Comparison of ENCODE assay signal across 13 mouse cellular contexts in the genomic region with DNA sequence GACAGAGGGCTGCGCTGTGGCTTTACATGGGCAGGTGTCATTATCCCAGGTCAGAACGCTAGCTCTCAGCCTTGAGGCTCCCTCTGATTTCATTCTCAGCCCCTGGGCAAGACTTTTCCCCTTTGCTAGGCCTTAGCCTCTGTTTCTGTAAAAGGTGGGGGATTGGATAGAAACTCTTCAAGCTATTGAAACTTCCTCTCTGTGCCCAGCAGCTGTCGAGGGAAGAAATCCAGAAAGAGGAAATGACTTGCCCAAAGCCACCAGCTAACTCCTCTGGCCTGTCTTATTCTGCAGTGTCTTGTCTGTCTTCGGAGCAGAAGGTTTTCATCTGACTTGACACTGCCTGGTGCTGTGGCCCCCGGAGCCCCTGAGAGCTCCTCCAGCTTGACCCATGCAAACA. TPM values are rescaled to one million over a fixed set of nuclear protein-coding genes. Genes with fewer than 3 reads are reported as not detected.
A peak's percentile ranks its signal among the peaks of the same experiment; 100 is the strongest.
DNase-seq lines count a peak whose midpoint lies in the region; ATAC-seq lines count a peak whose summit lies in the region.
"Had no signal": no experiment of that assay in that cellular context is flagged by ENCODE, and none has a peak within 500 bp of the region (broad histone marks: within the 10 kb centered on the region; RNA-seq: fewer than 3 reads in every experiment).

No protein-coding gene starts in this region.

- no peak for DNase-seq in hindbrain, embryonic 10.5 days (ENCODE audit: low spot score)
- peak; percentile 20 for DNase-seq in thymus, postnatal 25 days
- DNase-seq in thymus, adult 18-20 months = no peak
- no peak for DNase-seq in liver, embryonic 13.5 days
- DNase-seq in spleen, postnatal 36 days (ENCODE audit: low spot score in 2 of 2) = peak; percentile 42 to 53
- no peak for DNase-seq in left cerebral cortex, adult 9 months (ENCODE audit: low spot score in 2 of 2)
- no peak for DNase-seq in left cerebral cortex, postnatal 14 days (ENCODE audit: low spot score in 2 of 2)
- DNase-seq: adrenal gland, adult 2 months; cerebellum, postnatal 36 days; kidney, adult 2 months; right cerebral cortex, postnatal 14 days had no signal

- H3K4me1 ChIP-seq in hindbrain, embryonic 10.5 days (replicated peaks) = peaks cover 42% of the 10 kb centered on the region
- peaks cover 14% of the 10 kb centered on the region for H3K4me1 ChIP-seq in hindbrain, embryonic 12.5 days
- peaks cover 47% of the 10 kb centered on the region for H3K4me1 ChIP-seq in liver, embryonic 13.5 days (replicated peaks)

- H3K27me3 ChIP-seq in hindbrain, embryonic 10.5 days (ENCODE audit: insufficient read depth, poor library complexity, severe bottlenecking) = peaks cover 21% of the 10 kb centered on the region
- peaks cover 9% of the 10 kb centered on the region; the same call in 1 of the 2 replicates for H3K27me3 ChIP-seq in hindbrain, embryonic 12.5 days
- peaks cover 21% of the 10 kb centered on the region for H3K27me3 ChIP-seq in liver, embryonic 13.5 days

- no peaks in the 10 kb centered on the region for H3K36me3 ChIP-seq in hindbrain, embryonic 10.5 days
- H3K36me3 ChIP-seq in hindbrain, embryonic 12.5 days = no peaks in the 10 kb centered on the region
- no peaks in the 10 kb centered on the region for H3K36me3 ChIP-seq in liver, embryonic 13.5 days

- intact Hi-C loops in left cerebral cortex, postnatal 14 days (cut with DNase I) = no loop called here

- 76% methylated on average over 5 of the region's 5 CpGs for WGBS in hindbrain, embryonic 10.5 days
- 84% methylated on average over 5 of the region's 5 CpGs for WGBS in hindbrain, embryonic 12.5 days
- WGBS in liver, embryonic 13.5 days (ENCODE audit: insufficient replicate concordance) = 29% methylated on average over 5 of the region's 5 CpGs

- peak overlapping the region; percentile 84 for H3K27ac ChIP-seq in hindbrain, embryonic 10.5 days
- no peak overlapping the region for H3K27ac ChIP-seq in hindbrain, embryonic 12.5 days
- no peak overlapping the region for H3K27ac ChIP-seq in liver, embryonic 13.5 days

- H3K4me3 ChIP-seq in hindbrain, embryonic 10.5 days = no peak overlapping the region; the same call in 1 of the 2 replicates
- H3K4me3 ChIP-seq in hindbrain, embryonic 12.5 days = no peak overlapping the region
- peak overlapping the region; percentile 66; the same call in 1 of the 2 replicates for H3K4me3 ChIP-seq in liver, embryonic 13.5 days (replicated peaks)

- no peak overlapping the region for H3K4me2 ChIP-seq in hindbrain, embryonic 12.5 days (replicated peaks)
- H3K4me2 ChIP-seq in liver, embryonic 13.5 days = peak overlapping the region; percentile 82; the same call in 1 of the 2 replicates

- H3K9me3 ChIP-seq in hindbrain, embryonic 10.5 days = no peaks in the 10 kb centered on the region
- no peaks in the 10 kb centered on the region for H3K9me3 ChIP-seq in hindbrain, embryonic 12.5 days (replicated peaks)
- H3K9me3 ChIP-seq in liver, embryonic 13.5 days (replicated peaks) = no peaks in the 10 kb centered on the region

- no peak for ATAC-seq in hindbrain, embryonic 12.5 days (ENCODE audit: low FRiP score)
- ATAC-seq in liver, embryonic 13.5 days (ENCODE audit: low read depth) = no peak

- no peak overlapping the region for H3K9ac ChIP-seq in hindbrain, embryonic 12.5 days
- H3K9ac ChIP-seq in liver, embryonic 13.5 days = no peak overlapping the region

RNA-seq across cellular contexts. Expression of a gene that starts 1.0 kb away (rescaled TPM):
- 4.4 TPM in 2 replicates for polyA plus RNA-seq in hindbrain, embryonic 10.5 days (2016; fragmentation: Nextera tagmentation; extraction: Ambion mirVana)
- 2.1 and 3.8 TPM in 2 replicates for polyA plus RNA-seq in hindbrain, embryonic 12.5 days (2016; fragmentation: Nextera tagmentation; extraction: Ambion mirVana)
- 2.0 and 2.4 TPM in 2 replicates for polyA plus RNA-seq in liver, embryonic 13.5 days (2015; fragmentation: Nextera tagmentation; extraction: Ambion mirVana)
- total RNA-seq in left cerebral cortex, postnatal 14 days (2021) = not detected
- total RNA-seq: left cerebral cortex, postnatal 25 days had no signal
- polyA plus RNA-seq: adrenal gland, adult 2 months had no signal

RNA-seq across cellular contexts. Expression of a gene that starts 1.4 kb away (rescaled TPM):
- polyA plus RNA-seq in hindbrain, embryonic 10.5 days (2016; fragmentation: Nextera tagmentation; extraction: Ambion mirVana) = 0.73 and 1.7 TPM in 2 replicates
- polyA plus RNA-seq in hindbrain, embryonic 12.5 days (2016; fragmentation: Nextera tagmentation; extraction: Ambion mirVana) = 1.2 and 1.4 TPM in 2 replicates
- polyA plus RNA-seq in liver, embryonic 13.5 days (2015; fragmentation: Nextera tagmentation; extraction: Ambion mirVana) = 0.16 and 0.34 TPM in 2 replicates
- 1 to 10 TPM; 1.7 to 2.1 TPM for total RNA-seq in left cerebral cortex, postnatal 14 days (2021)

RNA-seq across cellular contexts. Expression of a gene that starts 57.5 kb away (rescaled TPM):
- polyA plus RNA-seq in hindbrain, embryonic 10.5 days (2016; fragmentation: Nextera tagmentation; extraction: Ambion mirVana) = 21.8 and 23.8 TPM in 2 replicates
- polyA plus RNA-seq in hindbrain, embryonic 12.5 days (2016; fragmentation: Nextera tagmentation; extraction: Ambion mirVana) = 32.1 and 32.4 TPM in 2 replicates
- polyA plus RNA-seq in liver, embryonic 13.5 days (2015; fragmentation: Nextera tagmentation; extraction: Ambion mirVana) = 7.8 and 8.4 TPM in 2 replicates
- total RNA-seq in left cerebral cortex, postnatal 14 days (2021) = 10 to 100 TPM; 43.4 to 45.1 TPM

Comparison
In these comparisons a context has a peak if more than half of its experiments do, and no peak if none do; other contexts are left out.
1. DNase-seq: peak in thymus, postnatal 25 days (single experiment) and spleen, postnatal 36 days (2 of 2); none in hindbrain, embryonic 10.5 days (single experiment), thymus, adult 18-20 months (0 of 2), liver, embryonic 13.5 days (single experiment), left cerebral cortex, adult 9 months (0 of 2) and left cerebral cortex, postnatal 14 days (0 of 2).